Comparison of ENCODE assay signal across 16 mouse cellular contexts in the genomic region with DNA sequence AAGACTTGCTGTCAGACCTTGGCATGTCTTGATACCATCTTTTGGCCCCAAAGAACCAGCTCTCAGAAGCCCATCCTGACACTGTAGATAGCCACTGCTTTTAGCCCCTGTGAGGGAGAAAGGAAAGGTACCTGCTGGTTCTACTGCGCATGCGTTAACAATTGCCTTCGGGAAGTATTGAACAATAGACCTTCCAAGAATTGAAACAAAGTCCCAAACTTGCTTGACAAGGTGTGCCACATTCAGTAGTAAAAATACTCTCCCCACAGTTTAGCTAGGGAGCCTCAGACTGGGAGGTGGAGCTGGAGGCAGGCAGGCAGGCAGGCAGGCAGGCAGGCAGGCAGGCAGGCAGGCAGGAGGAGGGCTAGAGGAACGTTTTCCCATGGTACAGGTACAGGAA.
"Had no signal": no experiment of that assay in that cellular context is flagged by ENCODE, and none has a peak within 500 bp of the region (broad histone marks: within the 10 kb centered on the region; RNA-seq: fewer than 3 reads in every experiment).

No protein-coding gene starts in this region.

- DNase-seq: kidney, adult 18-20 months; kidney, adult 9 months; kidney, postnatal 14 days; kidney, postnatal 4 days; layer of hippocampus, postnatal 36 days; lung, adult 18-20 months; lung, postnatal 10 days; lung, postnatal 4 days; midbrain, embryonic 14.5 days; thymus, postnatal 25 days had no signal

- H3K4me3 ChIP-seq: left cerebral cortex, adult 2 months; limb, embryonic 12.5 days; limb, embryonic 15.5 days; lung, embryonic 15.5 days had no signal

- H3K4me2 ChIP-seq: limb, embryonic 12.5 days; limb, embryonic 15.5 days; lung, embryonic 15.5 days; midbrain, embryonic 11.5 days had no signal

- H3K27ac ChIP-seq: left cerebral cortex, adult 2 months; limb, embryonic 12.5 days; limb, embryonic 15.5 days; liver, embryonic 14.5 days; lung, embryonic 15.5 days had no signal

- H3K9me3 ChIP-seq: limb, embryonic 12.5 days; limb, embryonic 15.5 days; lung, embryonic 15.5 days had no signal

- H3K27me3 ChIP-seq: limb, embryonic 12.5 days; limb, embryonic 15.5 days; lung, embryonic 15.5 days had no signal

- H3K9ac ChIP-seq: limb, embryonic 12.5 days; limb, embryonic 15.5 days; liver, embryonic 14.5 days; lung, embryonic 15.5 days had no signal
